Mouse (Mus musculus) limb, embryonic 10.5 days (tissue): ENCODE results near the gene Elf3. TPM values are rescaled to one million over a fixed set of nuclear protein-coding genes. Genes with fewer than 3 reads are reported as not detected.
A peak's percentile ranks its signal among the peaks of the same experiment; 100 is the strongest.

Experiments
- DNase-seq: peaks from one replicate; pipeline ENCODE4 v3.0.0-alpha.2; 2017; ENCODE audit warnings: low spot score
- H3K27ac ChIP-seq: fragments of 300-500 bp; sonication (generic); 2 replicates; pipeline ENCODE4 v1.5.1; 2016; ENCODE audit warnings: mild to moderate bottlenecking
- H3K27me3 ChIP-seq: fragments of 300-500 bp; sonication (generic); 2 replicates; pipeline ENCODE4 v1.6.1; 2016; ENCODE audit warnings: low read depth, mild to moderate bottlenecking; ENCODE audit not compliant: poor library complexity, severe bottlenecking
- H3K36me3 ChIP-seq: fragments of 300-500 bp; sonication (generic); 2 replicates; pipeline ENCODE4 v1.6.1; 2016; ENCODE audit warnings: mild to moderate bottlenecking, moderate library complexity
- H3K4me1 ChIP-seq: fragments of 300-500 bp; sonication (generic); 2 replicates; pipeline ENCODE4 v1.6.1; 2016
- H3K4me3 ChIP-seq: fragments of 300-500 bp; sonication (generic); 2 replicates; pipeline ENCODE4 v1.5.1; 2016; ENCODE audit warnings: mild to moderate bottlenecking, moderate library complexity
- H3K9me3 ChIP-seq: fragments of 300-500 bp; sonication (generic); replicated peaks from 2 replicates; pipeline ENCODE4 v1.6.1; 2016; ENCODE audit warnings: mild to moderate bottlenecking
- WGBS: fragments of 180-500 bp; shearing (Covaris S2); methylation state at CpG from one replicate; pipeline ENCODE4 v1.1.7; 2016; 5-methylcytosine and 5-hydroxymethylcytosine counted together
- polyA plus RNA-seq: library from polyadenylated mRNA; unstranded; fragments of >200 nt; fragmentation: Nextera tagmentation; extraction: Ambion mirVana; gene quantifications from 2 replicates; pipeline ENCODE4 v1.2.1, GENCODE M21; 2016

Elf3 gene
- 8.2 and 8.8 TPM in 2 replicates for polyA plus RNA-seq

- WGBS = 4% methylated on average over 19 of the region's 19 CpGs
These were observed at the start of gene Elf3 for GRCm38 (mm10) chr1:135258380-135259127. Gene Elf3 (minus strand): TSS chr1:135258568.

GRCm38 (mm10) chr1:135290908-135291307 lies 32.5 kb upstream of the Elf3 start:
- H3K4me3 ChIP-seq = no peak overlapping the region
- H3K27me3 ChIP-seq = no peaks in the 10 kb centered on the region
- no peak overlapping the region for H3K27ac ChIP-seq
- H3K9me3 ChIP-seq = no peaks in the 10 kb centered on the region
- H3K4me1 ChIP-seq = peaks cover 3% of the 10 kb centered on the region; the same call in 1 of the 2 replicates
- H3K36me3 ChIP-seq = peaks cover 33% of the 10 kb centered on the region
- 91% methylated on average over 5 of the region's 5 CpGs for WGBS
- no peak for DNase-seq

More at GRCm38 (mm10) chr1:135258380-135259127, at the start of gene Elf3:
- Histone ChIP-seq H3K4me3 (peak within 1 kb of the TSS; percentile 50), H3K9me3 (no peaks in the 10 kb centered on the region), H3K4me1 (peaks cover 42% of the 10 kb centered on the region), H3K36me3 (peaks cover 25% of the 10 kb centered on the region), H3K27ac (peak within 1 kb of the TSS; percentile 82), H3K27me3 (no peaks in the 10 kb centered on the region)
- peak; percentile 77 for DNase-seq

- Histone ChIP-seq H3K27ac (no peak overlapping the region), H3K9me3 (no peaks in the 10 kb centered on the region), H3K27me3 (no peaks in the 10 kb centered on the region), H3K4me3 (no peak overlapping the region), H3K4me1 (peaks cover 24% of the 10 kb centered on the region), H3K36me3 (peaks cover 8% of the 10 kb centered on the region)
- 75% methylated on average over 2 of the region's 2 CpGs for WGBS
- DNase-seq = no peak
These were observed 27.9 kb upstream of the Elf3 start for GRCm38 (mm10) chr1:135286311-135286710.

GRCm38 (mm10) chr1:135283826-135284291 lies 25.5 kb upstream of the Elf3 start, which contains the start of gene Rnpep:
Gene Rnpep (minus strand): TSS chr1:135284084.
- 1% methylated on average over 37 of the region's 39 CpGs for WGBS
- no peak for DNase-seq

GRCm38 (mm10) chr1:135283287-135283825 lies 25.0 kb upstream of the Elf3 start:
- Histone ChIP-seq H3K27ac (peak overlapping the region; percentile 93), H3K27me3 (no peaks in the 10 kb centered on the region), H3K9me3 (no peaks in the 10 kb centered on the region), H3K36me3 (peaks cover 30% of the 10 kb centered on the region), H3K4me1 (peaks cover 24% of the 10 kb centered on the region), H3K4me3 (peak overlapping the region; percentile 81)
- WGBS = under 1% methylated on average over 48 of the region's 48 CpGs
- peak; percentile 85 for DNase-seq

More at GRCm38 (mm10) chr1:135283826-135284291, 25.5 kb upstream of the Elf3 start, which contains the start of gene Rnpep:
- Histone ChIP-seq H3K27ac (peak within 1 kb of the TSS; percentile 93), H3K4me1 (peaks cover 24% of the 10 kb centered on the region), H3K36me3 (peaks cover 25% of the 10 kb centered on the region), H3K4me3 (peak within 1 kb of the TSS; percentile 81), H3K9me3 (no peaks in the 10 kb centered on the region), H3K27me3 (no peaks in the 10 kb centered on the region)

- peaks cover 37% of the 10 kb centered on the region for H3K36me3 ChIP-seq
- peaks cover 24% of the 10 kb centered on the region for H3K4me1 ChIP-seq
- H3K9me3 ChIP-seq = no peaks in the 10 kb centered on the region
- 41% methylated on average over 13 of the region's 13 CpGs for WGBS
- no peaks in the 10 kb centered on the region for H3K27me3 ChIP-seq
- DNase-seq = no peak
- peak overlapping the region; percentile 81 for H3K4me3 ChIP-seq
- H3K27ac ChIP-seq = peak overlapping the region; percentile 93
These were observed 24.3 kb upstream of the Elf3 start for GRCm38 (mm10) chr1:135282536-135283286.

GRCm38 (mm10) chr1:135281841-135282240 lies 23.5 kb upstream of the Elf3 start:
- H3K36me3 ChIP-seq = peaks cover 45% of the 10 kb centered on the region
- H3K27ac ChIP-seq = no peak overlapping the region
- DNase-seq = no peak
- H3K27me3 ChIP-seq = no peaks in the 10 kb centered on the region
- WGBS = 96% methylated on average over 17 of the region's 17 CpGs
- H3K9me3 ChIP-seq = no peaks in the 10 kb centered on the region
- H3K4me1 ChIP-seq = peaks cover 24% of the 10 kb centered on the region
- 0 out of 2 replicates have a peak overlapping the region, but pooled peaks have one; percentile 6 for H3K4me3 ChIP-seq

GRCm38 (mm10) chr1:135280646-135281045 lies 22.3 kb upstream of the Elf3 start:
- Histone ChIP-seq H3K27me3 (no peaks in the 10 kb centered on the region), H3K4me1 (peaks cover 20% of the 10 kb centered on the region), H3K36me3 (peaks cover 57% of the 10 kb centered on the region), H3K27ac (no peak overlapping the region), H3K9me3 (no peaks in the 10 kb centered on the region), H3K4me3 (no peak overlapping the region)
- DNase-seq = no peak
- WGBS = 89% methylated on average over 9 of the region's 9 CpGs

- Histone ChIP-seq H3K27me3 (no peaks in the 10 kb centered on the region), H3K4me3 (no peak overlapping the region), H3K9me3 (no peaks in the 10 kb centered on the region), H3K4me1 (no peaks in the 10 kb centered on the region), H3K27ac (no peak overlapping the region), H3K36me3 (peaks cover 83% of the 10 kb centered on the region)
- 91% methylated on average over 9 of the region's 9 CpGs for WGBS
- no peak for DNase-seq
These were observed 13.0 kb upstream of the Elf3 start for GRCm38 (mm10) chr1:135271371-135271770.

GRCm38 (mm10) chr1:135267663-135268446 lies 9.5 kb upstream of the Elf3 start:
- Histone ChIP-seq H3K4me3 (no peak overlapping the region), H3K36me3 (peaks cover 91% of the 10 kb centered on the region), H3K27me3 (no peaks in the 10 kb centered on the region), H3K9me3 (no peaks in the 10 kb centered on the region), H3K4me1 (no peaks in the 10 kb centered on the region), H3K27ac (no peak overlapping the region)
- WGBS = 92% methylated on average over 10 of the region's 10 CpGs
- DNase-seq = no peak

GRCm38 (mm10) chr1:135265834-135266233 lies 7.5 kb upstream of the Elf3 start:
- Histone ChIP-seq H3K4me3 (no peak overlapping the region), H3K27ac (no peak overlapping the region), H3K36me3 (peaks cover 90% of the 10 kb centered on the region), H3K4me1 (0 out of 2 replicates have a peak, but pooled peaks cover 2% of the 10 kb centered on the region), H3K27me3 (no peaks in the 10 kb centered on the region), H3K9me3 (no peaks in the 10 kb centered on the region)
- DNase-seq = no peak
- 87% methylated on average over 5 of the region's 5 CpGs for WGBS

- Histone ChIP-seq H3K27me3 (no peaks in the 10 kb centered on the region), H3K9me3 (no peaks in the 10 kb centered on the region), H3K4me1 (peaks cover 12% of the 10 kb centered on the region), H3K27ac (no peak overlapping the region), H3K4me3 (no peak overlapping the region), H3K36me3 (peaks cover 73% of the 10 kb centered on the region)
- 90% methylated on average over 9 of the region's 9 CpGs for WGBS
- DNase-seq = no peak
These were observed 4.9 kb upstream of the Elf3 start for GRCm38 (mm10) chr1:135263316-135263715.
